Mouse (Mus musculus) erythroid progenitor cell, adult 5-6 weeks (primary cell): ENCODE data around the gene Hsf2bp. TPM values are rescaled to one million over a fixed set of nuclear protein-coding genes. Genes with fewer than 3 reads are reported as not detected.

ENCODE experiments used
- ATAC-seq: replicated peaks from 2 replicates; pipeline ENCODE4 v1.8.0; 2016; ENCODE audit warnings: moderate number of reproducible peaks, mild to moderate bottlenecking, moderate TSS enrichment, inconsistent platforms; ENCODE audit not compliant: poor library complexity, low FRiP score, severe bottlenecking
- total RNA-seq, 2 experiments: library from RNA; stranded (forward) in 1 of 2; stranded (reverse) in 1 of 2; fragments of 150-400 nt in 1 of 2; fragments of 186-747, 209-891 nt in 1 of 2; gene quantifications; 2 replicates each; pipeline versions ENCODE4 v1.2.3 to v1.2.4; 2015 to 2017; ENCODE audit warnings: low replicate concordance in 2 of 2

Gene Hsf2bp
- total RNA-seq, 2 experiments from 2014 or later, result not detected

- no peak for ATAC-seq
Measured at GRCm38 (mm10) chr17:31993354-31993753, 42.8 kb downstream of the Hsf2bp start.

- ATAC-seq, result no peak
Measured at GRCm38 (mm10) chr17:31992004-31992403, 44.1 kb downstream of the Hsf2bp start.

DNA sequence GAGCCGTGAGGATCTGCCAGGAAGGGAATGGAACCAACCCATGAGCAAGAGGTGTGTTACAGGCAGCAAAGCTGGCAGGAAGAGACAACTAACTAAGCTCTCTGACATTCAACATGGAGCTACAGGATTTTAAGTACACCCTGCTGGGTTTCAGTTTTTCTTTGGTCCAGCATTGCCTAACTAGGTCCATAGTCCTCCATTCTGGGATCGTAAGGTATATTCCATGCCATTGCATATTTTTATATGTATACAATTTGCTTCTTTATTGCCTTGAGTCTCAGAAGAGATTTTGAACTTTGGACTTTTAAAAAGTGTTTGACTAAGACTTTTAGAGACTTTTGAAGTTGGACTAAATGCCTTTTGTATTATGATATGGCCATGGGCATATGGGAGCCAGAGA lies 47.1 kb downstream of the Hsf2bp start:
- ATAC-seq, result no peak

DNA sequence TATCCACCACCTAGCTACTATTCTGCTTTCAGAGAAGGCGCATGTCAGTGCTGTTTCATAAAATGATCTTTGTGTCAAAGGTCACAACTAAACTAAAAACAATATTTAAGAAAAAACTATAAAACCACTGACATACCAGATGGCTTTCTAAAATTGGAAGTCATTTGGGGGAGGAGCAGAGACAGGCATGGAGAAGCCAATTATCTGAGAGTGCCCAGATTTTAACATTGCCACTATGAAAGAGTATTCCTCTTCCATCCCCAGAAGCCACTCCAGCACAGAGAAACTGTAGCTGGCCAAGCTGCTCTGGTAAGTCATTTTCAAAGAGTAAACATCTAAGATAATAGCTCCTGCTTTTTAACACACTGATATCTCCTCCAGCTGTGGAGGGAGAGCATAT lies 49.2 kb downstream of the Hsf2bp start:
- no peak for ATAC-seq

DNA sequence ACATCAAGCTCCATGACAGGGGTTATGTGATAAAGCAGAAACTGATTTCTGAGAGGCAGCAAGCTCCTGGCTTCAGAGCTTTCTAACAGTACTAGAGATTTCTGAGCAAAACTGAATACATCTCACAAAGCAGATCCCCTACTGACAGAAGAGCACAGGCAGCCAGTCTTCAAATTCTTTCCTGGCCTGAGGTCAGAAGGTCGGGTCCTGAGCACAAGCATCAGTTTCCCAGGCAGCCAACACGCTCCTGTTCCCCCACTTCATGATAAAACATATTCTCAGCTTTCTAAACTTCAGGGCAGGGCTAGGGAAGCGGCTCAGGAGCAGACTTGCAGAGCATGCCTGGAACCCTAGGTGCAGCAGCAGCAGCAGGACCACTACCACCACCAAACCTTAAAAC lies 52.7 kb downstream of the Hsf2bp start:
- no peak for ATAC-seq

GRCm38 (mm10) chr17:31982326-31983190 lies 53.6 kb downstream of the Hsf2bp start:
- ATAC-seq, result no peak

DNA sequence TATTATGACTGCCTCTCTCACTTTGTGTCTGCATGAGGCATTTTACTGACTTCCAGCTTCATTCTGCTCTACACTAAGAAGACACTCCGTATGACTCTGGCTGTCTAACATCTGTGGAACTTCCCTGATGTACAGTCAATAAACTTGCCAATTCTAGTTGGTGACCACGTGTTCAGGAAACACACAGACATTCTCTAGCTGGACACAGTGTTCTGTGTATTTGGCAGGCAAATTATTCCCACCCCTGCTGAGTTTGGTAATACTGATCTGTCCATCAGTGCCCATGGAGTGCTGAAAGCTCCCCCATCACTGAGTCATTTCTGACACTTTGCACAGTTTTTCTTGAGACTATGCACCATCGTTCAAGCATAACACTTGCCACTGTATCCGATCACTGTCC lies 56.3 kb downstream of the Hsf2bp start:
- ATAC-seq, result no peak

GRCm38 (mm10) chr17:31977131-31977530 lies 59.0 kb downstream of the Hsf2bp start:
- ATAC-seq, result no peak

DNA sequence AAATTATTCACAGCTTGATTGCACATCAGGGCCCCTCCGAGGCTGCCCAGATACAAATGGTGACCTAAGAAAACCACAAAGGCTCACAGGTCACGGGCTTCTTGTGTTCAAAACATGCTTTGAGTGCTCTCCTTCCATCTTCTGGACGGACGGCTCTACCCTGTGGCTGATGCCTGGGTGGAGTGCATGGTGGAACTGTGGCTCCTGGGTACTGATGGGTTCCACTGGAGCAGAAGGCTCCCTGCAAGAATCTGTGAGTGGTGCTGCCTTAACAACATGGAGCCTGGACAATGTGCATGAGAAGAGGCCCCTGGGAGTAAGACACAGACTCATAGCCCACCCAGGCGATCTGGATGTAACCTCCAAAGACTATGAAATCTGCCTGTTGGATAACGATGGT lies 59.6 kb downstream of the Hsf2bp start:
- ATAC-seq, result no peak

GRCm38 (mm10) chr17:31974694-31975093 lies 61.5 kb downstream of the Hsf2bp start:
- no peak for ATAC-seq

- ATAC-seq, result no peak
Measured at GRCm38 (mm10) chr17:31973664-31974230, 62.4 kb downstream of the Hsf2bp start.

- ATAC-seq, result no peak
Measured at GRCm38 (mm10) chr17:31970890-31971289, 65.3 kb downstream of the Hsf2bp start.

DNA sequence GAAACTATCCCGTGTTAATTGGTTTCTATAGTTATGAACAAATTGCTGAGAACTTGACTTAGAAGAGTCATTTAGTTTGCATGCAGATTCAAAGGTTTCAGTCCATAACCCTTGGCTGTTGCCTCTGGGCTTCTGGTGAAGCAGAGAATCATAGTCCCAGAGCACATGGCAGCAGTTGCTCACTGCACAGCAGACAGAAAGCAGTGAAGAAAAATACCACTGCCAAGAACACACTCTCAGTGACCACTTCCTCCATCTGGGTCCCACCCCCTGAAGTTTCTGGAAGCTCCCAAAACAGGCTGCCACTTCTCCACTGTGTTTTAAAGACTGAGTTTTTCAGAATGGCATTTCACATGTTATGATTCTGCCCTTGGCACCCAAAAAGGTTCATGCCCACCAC lies 67.3 kb downstream of the Hsf2bp start:
- no peak for ATAC-seq

DNA sequence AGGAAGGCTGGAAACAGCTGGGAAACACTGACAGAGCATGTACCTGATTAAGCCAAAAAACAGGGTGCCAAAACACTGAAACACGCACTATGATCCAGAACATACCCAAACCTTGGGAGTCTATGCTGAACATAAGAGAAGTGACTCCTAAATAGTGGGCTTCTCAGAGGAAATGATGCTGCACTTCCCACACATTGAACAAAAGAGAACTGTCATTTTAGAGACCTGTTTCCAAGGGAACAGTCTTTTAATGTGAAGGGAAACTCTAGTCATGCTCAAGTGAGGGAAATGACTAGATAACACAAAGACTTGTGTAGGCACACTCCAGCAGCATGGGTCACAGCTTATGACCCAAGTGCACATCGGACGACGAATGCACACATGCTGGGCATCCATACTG lies 68.8 kb downstream of the Hsf2bp start:
- no peak for ATAC-seq

DNA sequence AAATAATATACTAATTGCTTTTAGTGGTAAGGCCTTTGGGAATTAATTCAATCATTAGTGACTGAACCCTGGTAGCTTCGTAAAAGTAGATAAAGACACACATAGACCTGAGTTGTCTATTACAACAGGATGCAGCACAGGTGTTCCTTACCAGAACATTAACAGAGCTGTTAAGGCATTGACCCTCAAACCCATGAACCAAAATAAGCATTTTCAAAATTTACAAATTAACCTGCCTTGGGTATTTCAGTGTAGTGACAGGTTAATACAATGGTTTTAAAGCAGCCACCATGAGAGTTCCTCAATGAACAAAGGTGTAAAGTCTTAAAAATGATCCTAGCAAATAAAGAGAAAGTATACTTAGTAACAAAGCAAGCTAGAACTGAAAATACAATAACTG lies 69.6 kb downstream of the Hsf2bp start:
- ATAC-seq, result no peak

DNA sequence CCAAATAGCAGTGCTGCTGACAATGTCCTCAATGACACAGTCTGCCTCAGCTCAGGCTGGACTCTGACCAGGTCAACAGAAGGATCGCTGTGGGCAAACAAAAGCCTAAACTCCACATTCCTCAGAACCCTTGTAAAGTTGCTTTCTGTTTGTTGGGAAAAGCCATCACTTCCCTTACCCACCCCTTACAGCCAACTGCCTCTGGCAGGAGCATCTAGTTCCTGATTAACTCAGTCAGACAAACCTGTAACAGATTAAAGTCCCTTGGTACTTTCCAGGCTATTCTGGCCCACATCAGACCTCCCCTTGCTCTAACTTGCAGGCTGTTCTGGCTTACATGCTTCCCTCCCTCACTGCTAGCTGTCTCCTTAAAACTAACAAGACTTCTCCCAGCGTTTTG lies 70.5 kb downstream of the Hsf2bp start:
- ATAC-seq, result no peak

- ATAC-seq, result no peak
Measured at GRCm38 (mm10) chr17:31962930-31963329, 73.2 kb downstream of the Hsf2bp start.

DNA sequence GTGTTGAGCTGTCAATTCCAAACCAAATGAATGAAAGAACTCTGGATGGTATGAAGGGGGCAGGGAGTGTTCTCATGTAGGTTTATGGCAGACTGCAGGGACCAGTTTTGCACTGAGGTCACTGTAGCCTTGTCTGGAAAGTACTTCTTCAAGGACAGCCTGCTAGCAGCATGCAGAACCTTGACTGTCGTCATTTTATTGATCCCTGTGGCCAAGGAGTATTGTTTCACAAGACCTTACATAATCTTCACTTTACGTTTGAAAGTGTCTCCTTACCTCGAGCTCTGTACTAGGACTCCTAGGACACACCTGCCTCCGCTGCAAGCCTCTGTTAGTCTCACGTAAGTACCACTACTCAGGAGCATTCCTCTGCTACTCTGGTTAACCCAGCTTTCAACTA lies 73.9 kb downstream of the Hsf2bp start:
- ATAC-seq, result no peak

DNA sequence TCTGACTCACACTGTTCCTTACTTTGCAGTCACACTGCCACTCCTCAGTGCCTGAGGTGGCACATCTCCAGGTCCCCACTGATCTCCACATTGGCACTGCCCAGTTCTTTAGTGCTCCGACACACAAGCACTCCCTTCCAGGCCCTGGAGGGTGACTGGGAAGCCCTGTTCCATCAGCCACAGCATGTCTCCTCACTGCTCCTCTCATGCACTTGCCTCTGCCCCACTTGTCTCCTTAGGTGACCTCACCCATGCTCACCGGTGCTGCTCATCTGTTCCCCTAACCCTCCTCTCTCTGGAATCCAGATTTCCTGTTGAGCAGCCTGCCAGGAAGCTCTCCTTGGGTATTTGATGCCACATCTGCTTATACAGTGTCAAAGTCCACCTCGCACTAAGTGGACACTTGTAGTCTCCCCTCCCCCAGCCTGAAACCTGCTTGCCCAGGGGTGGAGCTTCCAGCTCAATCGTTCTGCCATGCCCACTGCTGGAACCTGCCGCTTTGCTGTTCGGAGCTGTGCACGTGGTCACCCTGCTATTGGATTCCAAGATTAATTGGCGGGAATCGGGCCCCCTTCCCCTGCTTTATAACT lies 81.5 kb downstream of the Hsf2bp start:
- ATAC-seq, result no peak

DNA sequence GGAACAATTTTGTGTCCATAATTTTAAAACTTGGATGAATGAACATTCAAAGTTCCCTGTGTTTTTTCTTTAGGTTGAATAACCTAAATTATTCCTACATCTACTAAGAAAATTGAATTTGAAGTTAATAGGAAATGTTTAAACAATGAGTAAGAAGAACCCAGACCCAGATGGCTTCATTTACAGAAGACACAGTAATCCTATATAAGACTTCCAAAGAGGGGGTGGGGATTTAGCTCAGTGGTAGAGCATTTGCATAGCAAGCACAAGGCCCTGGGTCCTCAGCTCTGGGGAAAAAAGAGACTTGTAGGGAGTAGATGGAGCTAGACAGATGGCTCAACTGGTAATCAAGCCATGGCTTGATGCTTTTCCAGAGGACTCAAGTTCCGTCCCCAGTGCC lies 87.1 kb downstream of the Hsf2bp start:
- ATAC-seq, result no peak

DNA sequence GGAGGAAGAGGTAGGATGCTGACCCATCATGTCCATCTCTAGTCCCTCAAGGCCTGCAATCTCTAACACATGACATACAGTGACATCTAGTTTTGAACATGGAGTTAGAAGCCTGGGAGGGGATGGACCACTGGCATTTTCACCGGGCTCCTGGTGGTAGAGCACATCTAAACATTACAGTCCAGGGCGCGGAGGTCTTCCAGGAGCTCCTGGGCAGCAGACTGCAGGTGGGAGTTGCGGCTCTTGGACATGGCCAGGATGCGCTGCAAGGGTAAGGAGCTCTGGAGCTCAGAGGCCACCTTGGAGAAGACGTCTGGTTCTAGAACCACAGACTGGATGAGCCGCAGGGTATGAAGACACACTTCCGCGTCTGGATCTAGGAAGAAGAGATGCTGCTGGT lies 89.7 kb downstream of the Hsf2bp start:
- no peak for ATAC-seq
